Mouse (Mus musculus) intestine, embryonic 16.5 days (tissue): ENCODE results near the gene Atf7ip2. TPM values are rescaled to one million over a fixed set of nuclear protein-coding genes. Genes with fewer than 3 reads are reported as not detected.
A peak's percentile ranks its signal among the peaks of the same experiment; 100 is the strongest.
"Not testable (repeated sequence)": the region's sequence is repeated elsewhere in the genome, so short reads cannot be mapped to it uniquely, and the experiment has no call there.

Experiments
- ATAC-seq: fragments of 200-750 bp; cut with Nextera tagmentation; 2 replicates; pipeline ENCODE4 v1.8.0; 2017; ENCODE audit warnings: moderate TSS enrichment, moderate library complexity
- H3K27ac ChIP-seq: fragments of 300-500 bp; sonication (generic); 2 replicates; pipeline ENCODE4 v1.5.1; 2014; ENCODE audit warnings: mild to moderate bottlenecking, low read length
- H3K27me3 ChIP-seq: fragments of 300-500 bp; sonication (generic); replicated peaks from 2 replicates; pipeline ENCODE4 v1.6.1; 2014; ENCODE audit warnings: low read length, control low read depth, mixed read lengths; ENCODE audit not compliant: control insufficient read depth, insufficient read depth
- H3K36me3 ChIP-seq: fragments of 300-500 bp; sonication (generic); 2 replicates; pipeline ENCODE4 v1.6.1; 2014; ENCODE audit warnings: low read length, control low read depth; ENCODE audit not compliant: control insufficient read depth, insufficient read depth
- H3K4me1 ChIP-seq: fragments of 300-500 bp; sonication (generic); 2 replicates; pipeline ENCODE4 v1.6.1; 2014; ENCODE audit warnings: low read length, control low read depth, mixed read lengths; ENCODE audit not compliant: control insufficient read depth, insufficient read depth
- H3K4me2 ChIP-seq: fragments of 300-500 bp; sonication (generic); 2 replicates; pipeline ENCODE4 v1.6.1; 2014; ENCODE audit warnings: low read depth, low read length, control low read depth
- H3K4me3 ChIP-seq: fragments of 300-500 bp; sonication (generic); 2 replicates; pipeline ENCODE4 v1.5.1; 2014; ENCODE audit warnings: mild to moderate bottlenecking, low read length
- H3K9ac ChIP-seq: fragments of 300-500 bp; sonication (generic); 2 replicates; pipeline ENCODE4 v1.6.1; 2014; ENCODE audit warnings: low read depth, low read length
- H3K9me3 ChIP-seq: fragments of 300-500 bp; sonication (generic); 2 replicates; pipeline ENCODE4 v1.6.1; 2016; ENCODE audit warnings: low read length, control low read depth; ENCODE audit not compliant: control insufficient read depth
- WGBS: fragments of 180-500 bp; shearing (Covaris S2); extraction: QIAGEN DNeasy Blood & Tissue Kit; methylation state at CpG from one replicate; pipeline ENCODE4 v1.1.7; 2014; 5-methylcytosine and 5-hydroxymethylcytosine counted together
- polyA plus RNA-seq: library from polyadenylated mRNA; unstranded; fragments of >200 nt; fragmentation: Nextera tagmentation; extraction: Ambion mirVana; gene quantifications from 2 replicates; pipeline ENCODE4 v1.2.1, GENCODE M21; 2015

Atf7ip2 gene
- 0.50 and 0.62 TPM in 2 replicates for polyA plus RNA-seq

- Histone ChIP-seq H3K27me3 (no peaks in the 10 kb centered on the region), H3K36me3 (no peaks in the 10 kb centered on the region), H3K4me3 (peak within 1 kb of the TSS; percentile 68), H3K4me2 (peak within 1 kb of the TSS; percentile 98), H3K4me1 (peaks cover 7% of the 10 kb centered on the region; the same call in 1 of the 2 replicates), H3K27ac (no peak within 1 kb of the TSS), H3K9ac (peak within 1 kb of the TSS; percentile 71), H3K9me3 (no peaks in the 10 kb centered on the region)
- under 1% methylated on average over 63 of the region's 63 CpGs for WGBS
- peak; percentile 100 for ATAC-seq
Measured at GRCm38 (mm10) chr16:10192679-10193506, at the start of gene Atf7ip2. Gene Atf7ip2 (plus strand): TSS chr16:10192712.

- ATAC-seq, result no peak
- H3K4me2 ChIP-seq, result no peak overlapping the region
- H3K36me3 ChIP-seq, result no peaks in the 10 kb centered on the region
- H3K9ac ChIP-seq, result no peak overlapping the region
- no peak overlapping the region for H3K27ac ChIP-seq
- H3K4me1 ChIP-seq, result no peaks in the 10 kb centered on the region
- no peaks in the 10 kb centered on the region for H3K9me3 ChIP-seq
- WGBS, result 40% methylated on average over 2 of the region's 2 CpGs
- H3K27me3 ChIP-seq, result no peaks in the 10 kb centered on the region
- no peak overlapping the region for H3K4me3 ChIP-seq
Measured at GRCm38 (mm10) chr16:10143166-10143565, 49.3 kb upstream of the Atf7ip2 start.

GRCm38 (mm10) chr16:10147401-10147800 is 45.1 kb upstream of the Atf7ip2 start:
- no peaks in the 10 kb centered on the region for H3K4me1 ChIP-seq
- no peaks in the 10 kb centered on the region for H3K27me3 ChIP-seq
- H3K9ac ChIP-seq, result no peak overlapping the region
- no peak overlapping the region for H3K27ac ChIP-seq
- no peak for ATAC-seq
- 93% methylated on average over 5 of the region's 5 CpGs for WGBS
- no peaks in the 10 kb centered on the region for H3K36me3 ChIP-seq
- H3K4me2 ChIP-seq, result no peak overlapping the region
- H3K4me3 ChIP-seq, result no peak overlapping the region
- no peaks in the 10 kb centered on the region for H3K9me3 ChIP-seq

GRCm38 (mm10) chr16:10169123-10169905 is 23.2 kb upstream of the Atf7ip2 start:
- WGBS, result 85% methylated on average over 8 of the region's 8 CpGs
- H3K4me3 ChIP-seq, result no peak overlapping the region
- no peak for ATAC-seq

GRCm38 (mm10) chr16:10170005-10170404 is 22.5 kb upstream of the Atf7ip2 start, which contains the start of gene Rpl39l:
Gene Rpl39l (plus strand): TSS chr16:10170226.
- 84% methylated on average over 22 of the region's 22 CpGs for WGBS
- Histone ChIP-seq H3K4me1 (no peaks in the 10 kb centered on the region), H3K27ac (no peak within 1 kb of the TSS), H3K4me2 (no peak within 1 kb of the TSS), H3K9ac (no peak within 1 kb of the TSS), H3K27me3 (no peaks in the 10 kb centered on the region), H3K36me3 (no peaks in the 10 kb centered on the region), H3K4me3 (no peak within 1 kb of the TSS), H3K9me3 (no peaks in the 10 kb centered on the region)
- ATAC-seq, result no peak

More at GRCm38 (mm10) chr16:10169123-10169905, 23.2 kb upstream of the Atf7ip2 start:
- H3K9me3 ChIP-seq, result no peaks in the 10 kb centered on the region
- no peaks in the 10 kb centered on the region for H3K27me3 ChIP-seq
- H3K9ac ChIP-seq, result no peak overlapping the region
- H3K27ac ChIP-seq, result no peak overlapping the region
- no peak overlapping the region for H3K4me2 ChIP-seq
- no peaks in the 10 kb centered on the region for H3K36me3 ChIP-seq
- no peaks in the 10 kb centered on the region for H3K4me1 ChIP-seq

- no peak for ATAC-seq
- no peak overlapping the region for H3K27ac ChIP-seq
- H3K4me3 ChIP-seq, result no peak overlapping the region
- no peaks in the 10 kb centered on the region for H3K27me3 ChIP-seq
- no peaks in the 10 kb centered on the region for H3K9me3 ChIP-seq
- no peaks in the 10 kb centered on the region for H3K36me3 ChIP-seq
- H3K9ac ChIP-seq, result no peak overlapping the region
- WGBS, result 89% methylated on average over 4 of the region's 4 CpGs
- H3K4me2 ChIP-seq, result no peak overlapping the region
- no peaks in the 10 kb centered on the region for H3K4me1 ChIP-seq
Measured at GRCm38 (mm10) chr16:10171276-10171675, 21.2 kb upstream of the Atf7ip2 start.

- Histone ChIP-seq H3K4me1 (no peaks in the 10 kb centered on the region), H3K27me3 (no peaks in the 10 kb centered on the region), H3K4me2 (no peak overlapping the region), H3K36me3 (no peaks in the 10 kb centered on the region), H3K9me3 (no peaks in the 10 kb centered on the region), H3K27ac (no peak overlapping the region), H3K4me3 (no peak overlapping the region), H3K9ac (no peak overlapping the region)
- 89% methylated on average over 3 of the region's 3 CpGs for WGBS
- no peak for ATAC-seq
Measured at GRCm38 (mm10) chr16:10172179-10172820, 20.2 kb upstream of the Atf7ip2 start.

GRCm38 (mm10) chr16:10187461-10187860 is 5.1 kb upstream of the Atf7ip2 start:
- not testable (repeated sequence) for H3K27ac ChIP-seq, H3K9ac ChIP-seq, H3K4me2 ChIP-seq, ATAC-seq, H3K36me3 ChIP-seq, H3K4me3 ChIP-seq, H3K27me3 ChIP-seq, H3K4me1 ChIP-seq, H3K9me3 ChIP-seq
- WGBS, result 94% methylated on average over 10 of the region's 10 CpGs

- 91% methylated on average over 1 of the region's 1 CpGs for WGBS
- no peaks in the 10 kb centered on the region for H3K27me3 ChIP-seq
- H3K36me3 ChIP-seq, result no peaks in the 10 kb centered on the region
- no peak for ATAC-seq
- no peak overlapping the region for H3K4me2 ChIP-seq
- no peak overlapping the region for H3K9ac ChIP-seq
- no peaks in the 10 kb centered on the region for H3K4me1 ChIP-seq
- H3K4me3 ChIP-seq, result no peak overlapping the region
- H3K27ac ChIP-seq, result no peak overlapping the region
- no peaks in the 10 kb centered on the region for H3K9me3 ChIP-seq
Measured at GRCm38 (mm10) chr16:10208777-10209176, 16.3 kb downstream of the Atf7ip2 start.
